Mouse (Mus musculus): Measurements from ENCODE around the gene Camkk1. TPM values are rescaled to one million over a fixed set of nuclear protein-coding genes. Genes with fewer than 3 reads are reported as not detected.

Gene Camkk1
- polyA plus RNA-seq, 1 experiment = 8.7 TPM

- Histone ChIP-seq H3K4me3 (replicated peaks; ENCODE audit: control insufficient read depth, low read depth, low read length) (no peak overlapping the region), H3K27ac (ENCODE audit: control insufficient read depth, insufficient read depth, low read depth, low read length, poor library complexity) (no peak overlapping the region), H3K4me1 (ENCODE audit: control insufficient read depth, insufficient read depth, low read length) (no peaks in the 10 kb centered on the region; the same call in none of the 2 replicates)
- WGBS = 14% methylated on average over 4 of the region's 4 CpGs
- no peak for TF ChIP-seq POLR2A (IDR thresholded peaks at IDR 0.05; ENCODE audit: borderline replicate concordance, control insufficient read depth, low read depth, low read length)
- TF ChIP-seq CTCF (IDR thresholded peaks at IDR 0.05; ENCODE audit: control insufficient read depth, insufficient read depth, low read length) = peak; percentile 77
Measured at GRCm38 (mm10) chr11:73049335-73049734, 30.5 kb downstream of the Camkk1 start.

GRCm38 (mm10) chr11:73052795-73053194 is 34.0 kb downstream of the Camkk1 start:
- no peak overlapping the region for H3K27ac ChIP-seq (ENCODE audit: control insufficient read depth, insufficient read depth, low read depth, low read length, poor library complexity)
- no peaks in the 10 kb centered on the region; the same call in none of the 2 replicates for H3K4me1 ChIP-seq (ENCODE audit: control insufficient read depth, insufficient read depth, low read length)
- whole genome bisulfite sequencing = 75% methylated on average over 1 of the region's 1 CpGs
- H3K4me3 ChIP-seq (replicated peaks; ENCODE audit: control insufficient read depth, low read depth, low read length) = no peak overlapping the region
- TF ChIP-seq POLR2A (IDR thresholded peaks at IDR 0.05; ENCODE audit: borderline replicate concordance, control insufficient read depth, low read depth, low read length) (no peak), CTCF (IDR thresholded peaks at IDR 0.05; ENCODE audit: control insufficient read depth, insufficient read depth, low read length) (no peak)

- Histone ChIP-seq H3K4me3 (replicated peaks; ENCODE audit: control insufficient read depth, low read depth, low read length) (no peak overlapping the region), H3K4me1 (ENCODE audit: control insufficient read depth, insufficient read depth, low read length) (no peaks in the 10 kb centered on the region), H3K27ac (ENCODE audit: control insufficient read depth, insufficient read depth, low read depth, low read length, poor library complexity) (no peak overlapping the region)
- TF ChIP-seq CTCF (IDR thresholded peaks at IDR 0.05; ENCODE audit: control insufficient read depth, insufficient read depth, low read length) = no peak
- no peak for TF ChIP-seq POLR2A (IDR thresholded peaks at IDR 0.05; ENCODE audit: borderline replicate concordance, control insufficient read depth, low read depth, low read length)
- 64% methylated on average over 5 of the region's 5 CpGs for WGBS
Measured at GRCm38 (mm10) chr11:73057701-73058100, 38.9 kb downstream of the Camkk1 start.

- no peak overlapping the region for H3K27ac ChIP-seq (ENCODE audit: control insufficient read depth, insufficient read depth, low read depth, low read length, poor library complexity)
- no peak for TF ChIP-seq POLR2A (IDR thresholded peaks at IDR 0.05; ENCODE audit: borderline replicate concordance, control insufficient read depth, low read depth, low read length)
- no peak for TF ChIP-seq CTCF (IDR thresholded peaks at IDR 0.05; ENCODE audit: control insufficient read depth, insufficient read depth, low read length)
- no peaks in the 10 kb centered on the region for H3K4me1 ChIP-seq (ENCODE audit: control insufficient read depth, insufficient read depth, low read length)
- no peak overlapping the region for H3K4me3 ChIP-seq (replicated peaks; ENCODE audit: control insufficient read depth, low read depth, low read length)
- 84% methylated on average over 3 of the region's 3 CpGs for WGBS
Measured at GRCm38 (mm10) chr11:73059630-73060029, 40.8 kb downstream of the Camkk1 start.

GRCm38 (mm10) chr11:73061413-73061812 is 42.6 kb downstream of the Camkk1 start:
- Histone ChIP-seq H3K4me3 (replicated peaks; ENCODE audit: control insufficient read depth, low read depth, low read length) (no peak overlapping the region), H3K27ac (ENCODE audit: control insufficient read depth, insufficient read depth, low read depth, low read length, poor library complexity) (no peak overlapping the region), H3K4me1 (ENCODE audit: control insufficient read depth, insufficient read depth, low read length) (no peaks in the 10 kb centered on the region)
- TF ChIP-seq CTCF (IDR thresholded peaks at IDR 0.05; ENCODE audit: control insufficient read depth, insufficient read depth, low read length) (no peak), POLR2A (IDR thresholded peaks at IDR 0.05; ENCODE audit: borderline replicate concordance, control insufficient read depth, low read depth, low read length) (no peak)
- 87% methylated on average over 3 of the region's 3 CpGs for WGBS

- Histone ChIP-seq H3K4me3 (replicated peaks; ENCODE audit: control insufficient read depth, low read depth, low read length) (no peak overlapping the region), H3K4me1 (ENCODE audit: control insufficient read depth, insufficient read depth, low read length) (no peaks in the 10 kb centered on the region), H3K27ac (ENCODE audit: control insufficient read depth, insufficient read depth, low read depth, low read length, poor library complexity) (no peak overlapping the region)
- 70% methylated on average over 3 of the region's 3 CpGs for WGBS
- TF ChIP-seq POLR2A (IDR thresholded peaks at IDR 0.05; ENCODE audit: borderline replicate concordance, control insufficient read depth, low read depth, low read length) (no peak), CTCF (IDR thresholded peaks at IDR 0.05; ENCODE audit: control insufficient read depth, insufficient read depth, low read length) (peak; percentile 50)
Measured at GRCm38 (mm10) chr11:73071839-73072238, 53.0 kb downstream of the Camkk1 start.

- 88% methylated on average over 4 of the region's 4 CpGs for WGBS
- TF ChIP-seq POLR2A (IDR thresholded peaks at IDR 0.05; ENCODE audit: borderline replicate concordance, control insufficient read depth, low read depth, low read length) (no peak), CTCF (IDR thresholded peaks at IDR 0.05; ENCODE audit: control insufficient read depth, insufficient read depth, low read length) (no peak)
- no peak overlapping the region for H3K4me3 ChIP-seq (replicated peaks; ENCODE audit: control insufficient read depth, low read depth, low read length)
Measured at GRCm38 (mm10) chr11:73076295-73076694, 57.5 kb downstream of the Camkk1 start.

GRCm38 (mm10) chr11:73076733-73077132 is 57.9 kb downstream of the Camkk1 start:
- WGBS = 91% methylated on average over 4 of the region's 4 CpGs

More at GRCm38 (mm10) chr11:73076295-73076694, 57.5 kb downstream of the Camkk1 start:
- H3K4me1 ChIP-seq (ENCODE audit: control insufficient read depth, insufficient read depth, low read length) = no peaks in the 10 kb centered on the region
- no peak overlapping the region for H3K27ac ChIP-seq (ENCODE audit: control insufficient read depth, insufficient read depth, low read depth, low read length, poor library complexity)

GRCm38 (mm10) chr11:73077211-73077720 is 58.5 kb downstream of the Camkk1 start:
- TF ChIP-seq POLR2A (IDR thresholded peaks at IDR 0.05; ENCODE audit: borderline replicate concordance, control insufficient read depth, low read depth, low read length) = no peak
- no peak for TF ChIP-seq CTCF (IDR thresholded peaks at IDR 0.05; ENCODE audit: control insufficient read depth, insufficient read depth, low read length)
- WGBS = 80% methylated on average over 6 of the region's 6 CpGs
- H3K4me1 ChIP-seq (ENCODE audit: control insufficient read depth, insufficient read depth, low read length) = no peaks in the 10 kb centered on the region

More at GRCm38 (mm10) chr11:73076733-73077132, 57.9 kb downstream of the Camkk1 start:
- TF ChIP-seq POLR2A (IDR thresholded peaks at IDR 0.05; ENCODE audit: borderline replicate concordance, control insufficient read depth, low read depth, low read length) (no peak), CTCF (IDR thresholded peaks at IDR 0.05; ENCODE audit: control insufficient read depth, insufficient read depth, low read length) (no peak)
- no peak overlapping the region for H3K27ac ChIP-seq (ENCODE audit: control insufficient read depth, insufficient read depth, low read depth, low read length, poor library complexity)
- no peaks in the 10 kb centered on the region for H3K4me1 ChIP-seq (ENCODE audit: control insufficient read depth, insufficient read depth, low read length)
- H3K4me3 ChIP-seq (replicated peaks; ENCODE audit: control insufficient read depth, low read depth, low read length) = no peak overlapping the region

More at GRCm38 (mm10) chr11:73077211-73077720, 58.5 kb downstream of the Camkk1 start:
- H3K27ac ChIP-seq (ENCODE audit: control insufficient read depth, insufficient read depth, low read depth, low read length, poor library complexity) = no peak overlapping the region
- no peak overlapping the region for H3K4me3 ChIP-seq (replicated peaks; ENCODE audit: control insufficient read depth, low read depth, low read length)
